Mouse (Mus musculus): ENCODE data around the gene Dlg2.

Dlg2 gene

DNA sequence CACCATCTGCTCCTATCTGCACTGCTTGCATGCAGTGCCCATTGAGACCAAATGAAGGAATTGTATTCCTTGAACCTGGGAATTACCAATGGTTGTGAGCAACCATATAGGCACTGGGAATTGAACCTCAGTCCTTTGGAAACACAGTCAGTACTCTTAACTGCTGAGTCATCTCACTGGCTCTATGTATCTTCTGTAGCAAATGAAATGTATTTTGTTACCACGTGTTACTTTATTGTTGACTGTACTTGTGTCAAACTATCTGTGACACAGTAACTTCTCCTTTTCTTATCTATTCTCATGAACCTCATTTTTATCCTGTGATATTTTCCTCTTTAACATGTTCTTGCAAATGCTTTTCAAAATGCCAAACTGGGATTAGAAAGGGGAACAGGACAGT is 1722.7 kb downstream of the Dlg2 start:
- DNase-seq = no peak

DNA sequence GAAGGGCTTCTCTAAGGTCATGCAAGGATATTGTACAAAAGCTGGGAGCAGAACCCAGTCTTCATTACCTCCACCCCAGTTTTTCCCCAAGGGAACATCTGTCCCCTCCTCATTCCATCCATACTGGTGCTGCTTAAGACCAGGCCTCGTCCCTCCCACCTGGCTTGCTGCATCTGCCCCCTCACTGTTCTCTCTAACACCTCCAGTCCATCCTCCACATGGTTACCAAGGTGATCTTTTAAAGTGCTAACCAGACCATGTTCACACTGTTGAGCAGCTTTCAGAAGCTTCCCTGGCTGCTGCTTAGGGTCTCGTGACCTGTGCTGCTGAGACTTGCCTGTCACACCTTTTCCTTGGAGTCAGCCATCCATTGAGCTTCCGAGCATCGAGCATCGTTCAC is 1734.2 kb downstream of the Dlg2 start:
- no peak for DNase-seq

DNA sequence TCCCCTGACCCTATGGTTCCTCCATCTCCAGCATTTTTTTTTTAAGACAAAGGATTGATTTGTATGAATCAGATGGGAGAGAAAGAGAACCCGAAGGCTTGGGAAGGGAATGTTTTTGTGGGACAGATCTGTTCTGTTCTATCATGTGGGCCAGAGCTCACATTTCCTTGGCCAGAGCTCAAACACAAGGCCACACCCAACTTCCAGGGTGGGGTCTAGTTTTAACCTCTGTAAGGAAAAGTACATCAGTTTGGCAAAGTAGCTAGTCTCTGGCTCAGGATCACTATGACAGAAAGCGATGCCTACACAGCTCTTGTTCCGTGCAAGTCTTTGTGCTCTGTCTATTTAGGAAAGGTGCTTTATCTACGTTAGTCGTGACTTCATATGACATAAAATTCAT is 1737.3 kb downstream of the Dlg2 start:
- no peak for DNase-seq

DNA sequence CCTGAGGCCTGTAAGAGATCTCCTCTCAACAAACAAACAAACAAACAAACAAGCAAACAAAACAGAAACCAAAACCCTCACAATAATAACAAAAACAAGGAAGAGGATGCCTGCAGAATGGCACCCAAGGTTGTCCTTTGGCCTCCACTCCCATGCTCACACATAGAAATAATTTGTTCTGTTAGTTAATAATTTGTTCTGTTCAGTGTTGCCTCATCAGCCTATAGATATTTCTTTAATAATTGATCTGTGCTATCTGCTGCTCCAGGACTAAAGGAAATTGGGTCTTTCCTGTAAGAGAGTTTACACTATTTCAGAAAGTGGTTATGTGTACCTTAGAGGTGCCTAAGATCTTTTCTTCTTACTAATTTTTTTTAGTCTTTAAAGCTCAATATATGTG is 1741.7 kb downstream of the Dlg2 start:
- no peak for DNase-seq

DNA sequence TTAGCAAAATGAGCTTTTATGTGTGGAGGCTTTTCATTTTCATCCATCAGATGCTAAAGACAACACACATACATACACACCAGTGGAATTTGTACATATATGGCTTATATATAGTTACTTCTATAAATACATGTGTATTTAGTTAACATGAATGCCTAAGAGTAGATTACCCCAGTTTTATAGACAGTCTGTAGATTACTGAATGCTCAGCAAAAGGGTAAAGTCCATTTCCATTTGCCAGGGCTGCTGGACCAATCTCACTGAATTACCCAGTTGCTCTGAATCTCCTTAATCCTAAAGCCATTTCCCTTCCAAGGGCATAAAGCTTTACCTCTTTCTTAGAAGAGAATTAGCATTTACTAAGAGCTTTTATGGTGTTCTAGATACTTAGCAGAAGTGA is 1744.1 kb downstream of the Dlg2 start:
- DNase-seq = no peak

DNA sequence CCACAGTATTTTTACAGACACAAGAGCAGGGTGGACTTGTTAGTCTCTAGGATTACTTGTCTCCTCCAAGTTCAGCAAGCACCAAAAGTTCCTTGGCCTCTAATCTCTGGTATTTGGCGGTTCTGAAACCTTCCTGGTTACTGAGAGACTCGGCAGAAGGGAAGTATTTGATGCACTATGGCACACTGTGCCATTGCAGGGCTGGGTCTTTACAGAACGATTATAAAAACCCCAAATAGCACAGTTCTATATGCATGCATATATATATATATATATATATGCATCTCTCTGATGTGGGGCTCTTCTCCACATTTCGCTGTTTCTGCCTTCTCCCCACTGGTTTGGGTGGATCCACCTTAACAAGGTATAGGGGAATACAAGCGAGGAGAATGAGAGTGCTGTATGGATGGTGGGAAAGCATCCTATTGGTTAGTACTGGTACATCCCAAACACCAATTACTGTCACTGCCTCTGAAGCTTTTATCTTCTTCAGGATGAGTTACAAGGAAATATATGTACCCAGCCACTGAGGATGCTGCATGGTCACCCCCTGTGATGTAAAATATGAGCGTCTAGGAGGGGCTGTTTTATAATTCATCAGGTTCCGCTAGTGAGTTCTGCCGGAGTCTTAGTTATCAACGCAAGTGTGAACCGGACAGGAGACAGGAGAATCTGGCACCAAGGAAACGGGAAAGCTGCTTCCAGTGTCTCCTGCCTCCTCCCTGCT is 1758.2 kb downstream of the Dlg2 start:
- DNase-seq = peak; percentile 44

DNA sequence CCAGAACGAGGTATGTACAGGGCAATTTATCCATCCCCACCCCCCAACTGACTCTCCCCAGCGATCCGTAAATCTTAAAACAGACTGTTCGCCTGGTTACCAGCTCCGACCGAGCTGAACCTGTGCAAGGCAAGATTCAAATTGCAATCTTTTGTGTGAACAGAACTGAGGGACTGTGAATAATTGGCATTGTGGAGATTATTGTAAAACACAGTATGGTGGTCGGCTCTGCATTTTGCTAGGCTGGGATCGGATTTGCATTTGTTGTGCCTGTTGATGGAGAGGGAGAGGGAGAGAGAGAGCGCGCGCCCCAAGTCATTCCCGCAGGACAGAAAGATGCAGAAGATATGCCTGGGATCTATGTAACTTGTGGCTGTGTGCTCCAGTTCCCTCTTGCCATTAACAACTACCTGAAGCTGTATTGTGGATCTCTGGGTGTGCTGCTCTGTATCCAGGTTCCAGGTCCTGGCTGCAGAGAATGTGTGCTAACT is 1759.1 kb downstream of the Dlg2 start:
- DNase-seq = peak; percentile 26

DNA sequence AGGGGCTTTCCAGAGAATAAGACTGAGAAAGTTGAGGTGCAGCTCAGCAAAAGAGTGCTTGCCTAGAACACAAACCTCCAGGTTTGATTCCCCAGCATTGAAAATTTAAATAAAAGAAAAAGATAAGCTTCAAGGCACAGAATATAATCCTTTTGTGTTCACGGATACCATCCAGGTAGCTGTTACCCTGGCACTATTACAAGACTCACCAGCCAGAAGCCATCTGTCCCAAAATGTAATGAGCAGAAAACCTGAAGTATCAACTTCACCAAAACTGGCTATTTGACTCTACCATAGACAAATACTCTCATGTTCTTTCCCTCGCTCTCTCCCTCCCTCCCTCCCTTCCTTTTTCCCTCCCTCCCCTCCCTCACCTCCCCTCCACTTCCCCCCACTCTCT is 1764.4 kb downstream of the Dlg2 start:
- no peak for DNase-seq

DNA sequence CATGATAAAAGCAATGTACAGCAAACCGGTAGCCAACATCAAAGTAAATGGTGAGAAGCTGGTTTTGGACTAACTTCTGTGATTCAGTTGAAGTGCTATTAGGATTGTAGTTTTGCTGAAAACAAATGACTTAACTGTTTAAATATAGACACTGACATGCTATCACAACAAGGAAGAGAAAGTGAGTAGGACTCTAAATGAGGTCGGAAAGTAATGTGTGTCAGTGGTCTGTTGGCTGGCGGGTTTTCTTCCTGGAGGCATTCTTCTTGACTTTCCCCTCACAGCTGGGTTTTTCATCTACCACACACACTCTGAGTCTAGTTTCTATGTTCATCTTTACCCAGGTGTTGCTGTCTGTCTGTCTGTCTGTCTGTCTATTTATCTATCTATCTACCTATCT is 1771.1 kb downstream of the Dlg2 start:
- DNase-seq = no peak

DNA sequence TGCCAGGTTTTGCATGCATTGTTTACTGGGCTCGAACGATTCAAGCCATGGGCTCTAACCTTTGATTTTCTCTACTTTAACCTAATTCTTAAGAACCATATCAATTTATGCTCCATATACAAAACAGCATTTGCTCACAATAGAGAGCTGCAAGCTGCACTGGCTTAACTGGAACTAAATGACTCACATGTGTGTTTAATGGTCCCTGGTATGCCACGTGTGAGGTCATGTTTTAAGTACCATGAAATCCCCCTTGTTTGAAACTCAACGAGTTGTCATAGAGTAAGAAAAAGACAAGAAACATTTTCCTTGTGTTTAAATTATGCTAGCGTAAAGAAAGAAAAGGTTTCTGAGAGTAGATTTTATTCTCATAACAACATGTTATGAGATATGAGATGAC is 1772.1 kb downstream of the Dlg2 start:
- DNase-seq = no peak

DNA sequence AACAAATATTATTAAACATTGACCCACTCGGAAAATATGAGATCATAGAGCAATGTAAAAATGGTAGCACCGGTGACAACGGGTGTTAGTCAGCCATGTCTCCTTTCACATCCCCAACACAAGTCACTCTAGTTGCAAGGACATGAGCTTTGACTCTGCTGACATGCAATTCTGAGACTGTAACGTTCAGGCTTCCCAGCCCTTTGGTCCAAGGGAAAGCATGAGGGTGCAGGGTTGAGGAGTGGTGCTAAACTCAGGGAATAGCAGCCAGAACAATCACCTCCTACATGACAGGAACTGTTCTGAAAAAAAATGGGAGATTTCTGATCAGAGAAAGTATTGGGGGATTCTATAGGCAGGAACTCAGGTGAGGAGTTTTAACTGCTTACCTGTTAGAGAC is 1781.7 kb downstream of the Dlg2 start:
- DNase-seq = no peak

DNA sequence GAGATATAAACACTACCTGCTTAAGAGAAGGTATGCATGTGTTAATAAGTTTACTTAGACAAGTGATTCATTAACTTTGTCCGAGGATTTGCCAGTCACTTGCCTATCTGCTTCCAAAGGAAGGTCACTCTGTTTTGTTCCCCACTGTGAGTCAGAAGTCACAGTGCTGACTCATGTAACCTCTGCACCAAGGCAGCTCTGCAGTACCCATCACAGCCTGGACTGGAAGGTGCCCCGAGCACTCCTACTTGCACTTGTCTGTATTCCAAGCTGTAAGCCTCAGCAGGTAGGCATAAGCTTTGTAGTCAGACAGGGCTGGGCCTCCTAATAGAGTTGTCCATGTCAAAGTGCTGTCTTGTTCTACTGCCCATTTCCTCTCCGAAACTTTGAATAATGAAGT is 1782.2 kb downstream of the Dlg2 start:
- no peak for DNase-seq

DNA sequence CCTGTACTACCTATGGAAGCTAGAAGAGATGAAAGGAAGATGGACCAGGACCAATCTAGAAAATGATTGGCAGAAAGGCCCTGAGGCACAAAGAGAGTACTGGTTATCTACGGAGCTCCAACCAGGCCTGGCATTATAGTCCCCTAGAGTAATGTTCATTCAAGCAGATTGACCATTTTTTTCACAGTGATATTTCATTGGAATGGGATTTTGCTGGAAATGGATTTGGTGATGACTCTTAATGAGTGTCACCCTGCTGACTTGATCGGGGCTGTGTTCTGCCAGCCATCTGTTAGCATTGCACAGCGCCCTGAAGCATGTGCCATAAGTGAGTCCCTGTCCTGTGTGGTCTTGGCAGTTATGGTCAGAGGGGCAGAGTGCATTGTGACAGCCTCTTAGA is 1787.9 kb downstream of the Dlg2 start:
- DNase-seq = no peak

DNA sequence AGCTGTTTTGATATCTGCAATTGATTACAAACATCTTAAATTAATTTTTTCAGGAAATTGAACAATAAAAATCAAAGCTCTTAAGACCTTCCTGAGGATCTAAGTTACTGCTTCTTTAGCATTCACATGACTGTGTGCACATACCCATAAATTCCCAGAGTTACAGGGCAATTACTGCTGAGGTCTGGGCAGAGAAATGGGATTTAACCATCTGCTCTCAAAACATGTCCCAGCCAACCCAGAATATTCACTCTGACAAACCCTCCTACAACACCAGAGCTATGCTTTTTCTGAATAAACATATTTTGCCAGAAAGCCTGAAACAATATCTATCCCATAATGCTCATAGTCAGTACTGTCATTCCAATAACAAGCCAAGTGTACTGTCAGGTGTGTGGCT is 1788.5 kb downstream of the Dlg2 start:
- no peak for DNase-seq

DNA sequence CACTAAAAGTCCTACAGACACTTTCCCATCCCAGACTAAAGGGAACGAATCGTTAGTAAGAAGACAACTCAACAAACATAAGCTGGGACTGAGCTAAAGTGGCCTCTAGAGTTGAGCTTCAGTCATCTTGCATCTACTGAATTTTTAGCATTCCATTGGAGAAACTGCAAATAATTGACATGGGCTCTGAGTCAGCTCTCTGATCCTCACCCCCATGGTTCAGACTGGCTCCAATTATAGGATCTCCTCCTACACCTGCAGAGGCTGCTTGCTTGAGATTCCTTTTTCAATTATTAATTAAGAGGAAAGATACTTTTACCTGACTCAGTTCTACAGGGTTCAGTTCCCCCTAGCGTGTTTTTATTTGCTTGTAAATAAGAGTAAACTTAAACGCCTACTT is 1798.9 kb downstream of the Dlg2 start:
- DNase-seq = no peak

DNA sequence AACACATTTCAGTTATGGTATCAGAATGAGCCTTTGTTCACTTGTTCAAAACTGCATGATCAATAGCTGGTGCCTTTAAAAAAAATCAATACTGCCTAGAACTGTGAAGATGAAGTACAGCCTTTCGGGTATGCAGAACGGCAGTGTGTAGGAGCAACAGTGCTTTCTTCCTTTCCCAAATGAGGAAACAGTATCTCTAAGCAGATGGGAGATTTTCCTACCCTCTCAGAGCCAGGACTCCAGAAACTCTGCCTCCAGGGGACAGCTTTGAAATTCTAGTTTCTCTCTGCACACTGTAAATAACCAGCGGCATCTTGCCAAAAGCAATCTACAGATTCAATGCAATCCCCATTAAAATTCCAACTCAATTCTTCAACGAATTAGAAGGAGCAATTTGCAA is 1801.2 kb downstream of the Dlg2 start:
- DNase-seq = peak; percentile 17

DNA sequence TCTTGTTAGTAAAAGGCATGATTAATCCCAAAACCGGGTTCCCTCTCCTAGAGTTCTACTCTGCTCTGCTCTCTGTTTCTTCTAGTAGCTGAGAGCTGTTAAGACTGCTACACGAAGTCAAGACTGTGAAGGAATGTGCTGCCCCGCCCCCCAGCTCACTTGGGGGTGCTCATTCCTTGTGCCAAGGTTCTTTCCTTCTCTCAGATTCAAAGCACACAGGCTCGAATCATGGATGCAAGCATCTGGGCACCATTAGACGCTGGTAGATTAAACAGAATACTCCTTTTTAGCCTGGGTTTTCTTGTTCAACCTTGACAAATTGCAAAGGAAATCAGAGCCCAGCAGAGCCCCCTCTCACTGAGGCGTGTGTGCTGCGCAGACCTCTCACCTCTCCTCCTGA is 1804.5 kb downstream of the Dlg2 start:
- no peak for DNase-seq

DNA sequence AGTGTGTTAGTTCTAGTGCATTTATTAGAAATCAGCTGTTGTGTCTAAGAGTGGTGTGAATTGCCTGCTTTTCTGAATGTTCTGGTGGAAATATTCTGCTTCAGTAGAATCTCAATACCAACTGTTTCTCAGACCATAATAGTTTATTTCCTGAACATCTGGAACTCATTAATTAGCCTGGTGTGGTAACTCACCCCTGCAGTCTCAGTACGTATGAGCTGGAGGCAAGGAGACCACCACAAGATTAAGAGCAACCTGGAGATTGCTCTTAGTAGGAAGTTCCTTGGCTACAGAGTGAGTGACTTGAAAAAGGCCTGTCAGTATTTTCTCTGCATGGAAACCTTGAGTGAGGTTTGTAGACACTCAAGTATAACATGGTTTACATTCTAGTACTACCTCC is 1810.6 kb downstream of the Dlg2 start:
- DNase-seq = no peak

DNA sequence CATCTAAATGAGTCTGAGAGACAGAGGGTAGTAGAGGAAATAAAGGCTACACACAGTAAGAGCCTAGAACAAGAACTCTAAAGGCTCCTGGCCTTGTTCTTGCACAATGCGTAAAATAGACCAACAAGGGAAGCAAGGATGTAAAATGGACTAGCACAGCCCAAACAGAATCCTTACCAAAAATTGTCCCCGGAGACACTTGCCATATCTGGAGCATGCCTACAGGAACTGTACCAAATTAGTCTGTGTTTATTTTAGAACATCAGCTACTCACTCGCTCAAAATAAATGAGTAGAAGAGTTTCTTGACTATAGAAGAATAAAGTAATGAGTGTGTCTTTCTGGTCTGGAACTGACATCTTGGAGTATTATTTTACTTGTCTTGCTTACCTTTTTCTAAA is 1812.3 kb downstream of the Dlg2 start:
- no peak for DNase-seq

DNA sequence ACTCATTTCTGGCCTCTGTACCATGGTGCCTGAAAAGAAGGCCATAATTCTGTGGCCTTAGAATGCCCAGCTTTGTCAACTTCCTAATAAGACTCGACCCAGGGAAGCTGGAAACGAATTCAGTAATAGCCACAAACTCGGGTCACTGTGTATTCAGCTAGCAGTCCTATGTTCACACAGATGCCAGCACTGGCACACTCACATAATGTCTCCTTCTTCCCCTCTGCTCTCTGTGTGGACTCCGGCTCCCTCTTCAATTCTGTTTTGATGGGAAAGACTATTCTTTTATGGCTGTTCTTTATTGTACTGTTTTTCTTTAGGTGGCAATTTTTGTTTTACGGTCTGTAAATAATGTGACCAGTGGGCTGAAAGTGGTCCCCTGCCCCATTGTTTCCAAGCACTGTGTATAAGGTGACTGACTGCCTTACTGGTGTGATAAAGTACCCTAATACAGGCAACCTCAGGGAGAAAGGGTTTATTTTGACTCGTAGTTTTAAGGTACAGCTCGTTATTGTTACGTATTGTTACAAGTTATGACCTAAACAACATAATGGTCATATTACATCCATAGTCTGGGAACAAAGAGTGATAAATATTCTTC is 1816.5 kb downstream of the Dlg2 start:
- no peak for DNase-seq

DNA sequence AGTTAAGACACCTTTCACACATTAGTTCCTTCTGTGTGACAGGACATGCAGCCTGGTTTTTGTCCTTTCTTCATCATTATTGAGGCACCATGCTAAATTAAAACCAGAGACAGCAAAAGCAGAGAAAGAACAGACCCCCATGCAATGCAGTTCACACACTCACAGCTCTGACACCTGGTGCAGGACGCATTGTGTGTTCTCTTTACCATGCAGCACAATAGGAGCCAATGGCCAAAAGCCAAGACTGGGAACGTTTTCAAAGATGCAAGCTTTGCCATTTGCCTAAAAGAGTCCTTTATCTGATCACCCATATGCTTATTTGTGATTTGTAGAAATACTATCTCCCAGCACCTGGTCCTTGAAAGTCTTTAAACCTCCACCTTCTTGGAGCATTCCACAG is 1824.6 kb downstream of the Dlg2 start:
- no peak for DNase-seq

DNA sequence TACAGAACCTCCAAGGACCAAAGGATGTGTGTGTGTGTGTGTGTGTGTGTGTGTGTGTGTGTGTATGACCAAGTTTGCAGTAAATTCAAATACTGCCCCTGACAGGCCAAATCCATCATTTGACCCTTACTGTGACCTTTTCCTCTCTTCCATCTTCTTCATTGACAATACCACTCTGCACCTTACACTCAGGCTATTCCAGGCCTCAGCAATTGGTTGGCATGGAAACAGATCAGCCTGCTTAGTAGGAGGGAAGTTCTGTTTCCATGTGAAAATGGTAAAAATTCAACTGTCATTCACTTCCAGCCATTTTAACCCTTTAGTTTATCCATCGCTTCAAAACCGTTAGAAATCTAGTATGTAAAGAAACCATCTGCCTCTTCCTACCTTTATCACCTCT is 1831.2 kb downstream of the Dlg2 start:
- DNase-seq = no peak

DNA sequence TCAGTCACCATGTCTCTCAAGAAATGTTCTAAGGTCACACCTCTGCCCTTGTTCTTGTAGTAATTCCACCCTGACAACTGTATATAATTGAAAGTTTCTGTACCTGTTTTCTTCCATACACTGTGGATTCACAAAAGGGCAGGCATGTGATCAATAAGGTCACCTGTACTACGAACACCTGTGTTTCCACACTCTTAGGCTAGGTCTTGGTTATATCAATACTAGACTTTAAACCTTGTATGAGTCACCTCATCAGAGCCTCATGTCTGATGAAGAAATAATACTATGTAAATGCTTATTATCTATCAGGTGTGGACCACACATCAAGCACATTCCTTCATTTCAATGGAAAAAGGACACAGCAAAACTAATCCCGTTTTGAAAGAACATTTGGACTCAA is 1831.7 kb downstream of the Dlg2 start:
- DNase-seq = no peak

DNA sequence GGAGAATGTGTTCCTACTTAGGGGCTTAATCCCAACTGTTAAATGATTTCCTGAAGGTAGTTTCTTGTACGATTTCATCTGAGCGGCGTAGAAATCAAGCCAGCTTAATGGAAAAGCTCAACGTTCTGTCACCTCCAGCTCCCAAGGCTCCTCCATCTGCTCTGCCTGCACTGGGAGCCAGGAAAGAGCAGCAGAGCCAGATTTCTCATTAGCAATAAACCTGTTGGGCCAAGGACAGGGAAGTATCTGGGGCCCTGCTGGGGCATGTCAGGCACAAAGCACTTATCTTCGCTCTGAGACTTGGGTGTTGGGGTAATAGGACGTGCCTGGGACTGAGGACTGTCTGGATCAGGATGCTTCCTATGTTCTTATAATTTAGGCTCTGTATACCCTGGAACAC is 1839.9 kb downstream of the Dlg2 start:
- no peak for DNase-seq

DNA sequence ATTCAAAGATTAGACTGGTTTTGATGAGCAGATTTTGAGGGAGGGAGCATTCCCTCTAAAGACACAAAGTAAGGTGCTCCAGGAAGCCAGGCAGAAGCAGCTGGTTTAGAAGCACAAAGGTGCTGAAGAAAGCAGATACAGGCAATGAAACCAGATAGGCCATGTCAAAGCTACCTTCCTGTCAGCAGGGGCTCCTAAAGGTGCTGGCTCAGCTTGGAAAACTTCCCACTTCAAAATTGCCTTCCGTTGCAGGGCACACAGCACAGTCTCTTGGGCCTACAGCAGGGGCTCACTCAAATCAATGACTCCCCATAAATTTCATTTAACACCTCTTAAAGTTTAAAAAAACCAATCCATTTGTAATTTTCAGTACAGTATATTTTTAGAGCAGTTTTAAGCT is 1843.0 kb downstream of the Dlg2 start:
- DNase-seq = no peak

All from right cerebral cortex, postnatal 25 days (tissue).